Mouse (Mus musculus) heart, postnatal 4 days (tissue): ENCODE results near the gene Tmcc3. TPM values are rescaled to one million over a fixed set of nuclear protein-coding genes. Genes with fewer than 3 reads are reported as not detected.
A peak's percentile ranks its signal among the peaks of the same experiment; 100 is the strongest.

Experiments used
- DNase-seq: peaks from one replicate; pipeline ENCODE4 v3.0.0; 2021
- total RNA-seq, 2 experiments: library from RNA; stranded (reverse); gene quantifications; 2 replicates each; pipeline ENCODE4 v1.2.3; 2021

Tmcc3 gene
- total RNA-seq, result 10 to 100 TPM; 23.8 to 25.0 TPM

- DNase-seq, result no peak
These were observed at the start of gene Tmcc3 for GRCm38 (mm10) chr10:94311511-94312006. Tmcc3 (plus strand) TSS chr10:94311949.

- no peak for DNase-seq
These were observed 49.1 kb upstream of the Tmcc3 start for GRCm38 (mm10) chr10:94262646-94263045.

- DNase-seq, result no peak
These were observed 48.5 kb upstream of the Tmcc3 start for GRCm38 (mm10) chr10:94263211-94263610.

- DNase-seq, result no peak
These were observed 45.9 kb upstream of the Tmcc3 start for GRCm38 (mm10) chr10:94265656-94266542.

GRCm38 (mm10) chr10:94275321-94275720 lies 36.4 kb upstream of the Tmcc3 start:
- DNase-seq, result no peak

- no peak for DNase-seq
These were observed 35.2 kb upstream of the Tmcc3 start for GRCm38 (mm10) chr10:94276511-94276910.

- no peak for DNase-seq
These were observed 29.6 kb upstream of the Tmcc3 start for GRCm38 (mm10) chr10:94282179-94282578.

- DNase-seq, result no peak
These were observed 29.0 kb upstream of the Tmcc3 start for GRCm38 (mm10) chr10:94282797-94283196.

GRCm38 (mm10) chr10:94294437-94294836 lies 17.3 kb upstream of the Tmcc3 start:
- no peak for DNase-seq

- no peak for DNase-seq
These were observed 16.6 kb upstream of the Tmcc3 start for GRCm38 (mm10) chr10:94294933-94295750.

- DNase-seq, result no peak
These were observed 15.7 kb upstream of the Tmcc3 start for GRCm38 (mm10) chr10:94295923-94296605.

- DNase-seq, result no peak
These were observed 13.3 kb upstream of the Tmcc3 start, which contains the start of gene Gm4792 for GRCm38 (mm10) chr10:94298471-94298870. Gm4792 (minus strand) TSS chr10:94298703.

- DNase-seq, result no peak
These were observed 12.4 kb upstream of the Tmcc3 start for GRCm38 (mm10) chr10:94299301-94299700.

- DNase-seq, result no peak
These were observed 7.6 kb upstream of the Tmcc3 start for GRCm38 (mm10) chr10:94304064-94304657.

GRCm38 (mm10) chr10:94305526-94305925 lies 6.2 kb upstream of the Tmcc3 start:
- peak; percentile 65 for DNase-seq

GRCm38 (mm10) chr10:94310499-94311267 lies 1.1 kb upstream of the Tmcc3 start:
- no peak for DNase-seq

- peak; percentile 15 for DNase-seq
These were observed 412 bp downstream of the Tmcc3 start for GRCm38 (mm10) chr10:94312007-94312715.

GRCm38 (mm10) chr10:94313146-94313545 lies 1.4 kb downstream of the Tmcc3 start:
- DNase-seq, result no peak

GRCm38 (mm10) chr10:94318574-94318973 lies 6.8 kb downstream of the Tmcc3 start:
- DNase-seq, result no peak

- DNase-seq, result peak; percentile 60
These were observed 18.2 kb downstream of the Tmcc3 start for GRCm38 (mm10) chr10:94329962-94330361.
